Mouse (Mus musculus) megakaryocyte, embryonic 14.5 days (primary cell): Measurements from ENCODE around the gene Wbp2.

Source experiments
- FLI1 ChIP-seq: IDR thresholded peaks from 2 replicates; pipeline ENCODE4 v1.6.1; 2012; ENCODE audit warnings: low read length, inconsistent platforms, mixed read lengths
- GATA1 ChIP-seq: IDR thresholded peaks from 3 replicates; pipeline ENCODE4 v1.6.1; 2012; ENCODE audit warnings: mixed read lengths, low read length, inconsistent platforms, borderline replicate concordance

- TF ChIP-seq GATA1 (no peak), FLI1 (no peak)
Observed at GRCm38 (mm10) chr11:116076266-116076540, 10.6 kb downstream of the Wbp2 start.
